Mouse (Mus musculus): ENCODE data around the gene Gjc1.

Gene Gjc1

GRCm38 (mm10) chr11:102771916-102772714 lies 47.4 kb downstream of the Gjc1 start:
- peak in 1 of 2 experiments; percentile 26 for DNase-seq (ENCODE audit: low spot score in 2 of 2)

- DNase-seq (ENCODE audit: low spot score in 2 of 2) = peak in 1 of 2 experiments; percentile 32
These were observed 48.7 kb downstream of the Gjc1 start for GRCm38 (mm10) chr11:102770662-102771435.

GRCm38 (mm10) chr11:102769993-102770661 lies 49.4 kb downstream of the Gjc1 start:
- no peak for DNase-seq (ENCODE audit: low spot score in 2 of 2)

GRCm38 (mm10) chr11:102769141-102769540 lies 50.4 kb downstream of the Gjc1 start:
- no peak for DNase-seq (ENCODE audit: low spot score in 2 of 2)

GRCm38 (mm10) chr11:102767055-102767670 lies 52.3 kb downstream of the Gjc1 start:
- no peak for DNase-seq (ENCODE audit: low spot score in 2 of 2)

GRCm38 (mm10) chr11:102765416-102765815 lies 54.1 kb downstream of the Gjc1 start:
- no peak for DNase-seq (ENCODE audit: low spot score in 2 of 2)

- no peak for DNase-seq (ENCODE audit: low spot score in 2 of 2)
These were observed 56.3 kb downstream of the Gjc1 start for GRCm38 (mm10) chr11:102763009-102763767.

GRCm38 (mm10) chr11:102762248-102762647 lies 57.3 kb downstream of the Gjc1 start:
- no peak for DNase-seq (ENCODE audit: low spot score in 2 of 2)

GRCm38 (mm10) chr11:102761309-102762210 lies 57.9 kb downstream of the Gjc1 start, which contains the start of gene Adam11:
Adam11 (plus strand) TSS chr11:102761439.
- no peak for DNase-seq (ENCODE audit: low spot score in 2 of 2)

- DNase-seq (ENCODE audit: low spot score in 2 of 2) = no peak
These were observed 58.6 kb downstream of the Gjc1 start for GRCm38 (mm10) chr11:102760805-102761308.

- DNase-seq (ENCODE audit: low spot score in 2 of 2) = no peak
These were observed 60.5 kb downstream of the Gjc1 start for GRCm38 (mm10) chr11:102758977-102759376.

- DNase-seq (ENCODE audit: low spot score in 2 of 2) = no peak
These were observed 64.1 kb downstream of the Gjc1 start for GRCm38 (mm10) chr11:102755391-102755790.

GRCm38 (mm10) chr11:102754416-102754815 lies 65.1 kb downstream of the Gjc1 start:
- no peak for DNase-seq (ENCODE audit: low spot score in 2 of 2)

- DNase-seq (ENCODE audit: low spot score in 2 of 2) = peak in 1 of 2 experiments; percentile 54
These were observed 65.7 kb downstream of the Gjc1 start for GRCm38 (mm10) chr11:102753591-102754324.

GRCm38 (mm10) chr11:102752896-102753590 lies 66.5 kb downstream of the Gjc1 start:
- DNase-seq (ENCODE audit: low spot score in 2 of 2) = no peak

- DNase-seq (ENCODE audit: low spot score in 2 of 2) = no peak
These were observed 69.8 kb downstream of the Gjc1 start for GRCm38 (mm10) chr11:102749712-102750111.

All from right cerebral cortex, postnatal 10 days (tissue).